Mouse (Mus musculus) kidney, postnatal 36 days (tissue): ENCODE data around the gene Ptgs2.

Source experiments
- DNase-seq, 2 experiments: peaks; one replicate each; pipeline ENCODE4 v3.0.0; 2021 to 2022; ENCODE audit warnings: mixed read lengths in 2 of 2

Gene Ptgs2

DNA sequence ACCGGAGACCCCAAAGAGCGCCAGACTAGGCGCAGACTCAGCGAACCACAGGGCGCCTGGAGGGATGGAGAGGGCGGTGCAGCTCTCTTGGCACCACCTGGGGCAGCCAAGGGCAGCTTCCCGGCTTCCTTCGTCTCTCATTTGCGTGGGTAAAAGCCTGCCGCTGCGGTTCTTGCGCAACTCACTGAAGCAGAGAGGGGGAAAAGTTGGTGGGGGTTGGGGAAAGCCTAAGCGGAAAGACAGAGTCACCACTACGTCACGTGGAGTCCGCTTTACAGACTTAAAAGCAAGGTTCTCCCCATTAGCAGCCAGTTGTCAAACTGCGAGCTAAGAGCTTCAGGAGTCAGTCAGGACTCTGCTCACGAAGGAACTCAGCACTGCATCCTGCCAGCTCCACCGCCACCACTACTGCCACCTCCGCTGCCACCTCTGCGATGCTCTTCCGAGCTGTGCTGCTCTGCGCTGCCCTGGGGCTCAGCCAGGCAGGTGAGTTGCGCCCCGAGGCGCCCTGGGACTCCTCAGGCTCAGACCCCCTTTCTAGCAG lies at the start of gene Ptgs2:
TSS of gene Ptgs2 (plus strand) at position 242 of the 544 bp plus-strand sequence.
- peak; percentile 28 to 29 for DNase-seq

DNA sequence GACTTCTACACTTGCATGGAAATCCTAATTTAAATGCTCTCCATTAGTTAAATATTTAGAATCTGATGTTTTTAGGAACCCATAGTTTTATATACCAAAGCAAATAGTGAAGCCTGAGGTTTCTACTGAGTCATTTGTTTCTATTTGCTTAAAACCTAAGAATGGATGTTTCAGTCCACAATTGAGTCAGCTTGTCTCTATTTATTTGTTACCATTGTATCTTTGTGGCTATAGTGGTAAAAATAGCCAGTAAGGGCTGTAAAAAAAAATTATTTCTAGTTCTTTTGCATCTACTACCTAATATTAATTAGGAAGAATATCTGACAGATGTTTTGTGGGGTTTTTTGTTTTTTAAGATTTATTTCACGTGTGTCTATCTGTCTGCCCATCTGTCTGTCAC lies 49.6 kb upstream of the Ptgs2 start:
- DNase-seq = no peak

DNA sequence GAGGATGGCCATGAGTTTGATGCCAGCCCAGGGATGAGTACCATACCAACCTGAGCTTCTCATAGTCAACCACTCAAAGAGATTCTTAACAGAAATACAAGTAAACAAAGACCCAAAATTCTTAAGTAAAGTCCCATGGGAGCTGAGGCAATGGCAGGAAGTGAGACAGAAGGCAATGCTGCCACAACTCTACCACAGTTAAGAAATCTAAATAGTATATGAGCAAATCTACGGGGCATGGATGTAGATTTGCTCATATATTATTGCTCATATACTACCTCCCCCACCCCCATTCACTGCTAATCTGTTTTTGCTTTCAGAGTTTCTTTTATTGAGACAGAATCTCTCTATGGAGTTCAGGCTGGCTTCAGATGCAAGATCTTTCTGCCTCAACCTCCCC lies 34.1 kb upstream of the Ptgs2 start:
- DNase-seq = no peak

DNA sequence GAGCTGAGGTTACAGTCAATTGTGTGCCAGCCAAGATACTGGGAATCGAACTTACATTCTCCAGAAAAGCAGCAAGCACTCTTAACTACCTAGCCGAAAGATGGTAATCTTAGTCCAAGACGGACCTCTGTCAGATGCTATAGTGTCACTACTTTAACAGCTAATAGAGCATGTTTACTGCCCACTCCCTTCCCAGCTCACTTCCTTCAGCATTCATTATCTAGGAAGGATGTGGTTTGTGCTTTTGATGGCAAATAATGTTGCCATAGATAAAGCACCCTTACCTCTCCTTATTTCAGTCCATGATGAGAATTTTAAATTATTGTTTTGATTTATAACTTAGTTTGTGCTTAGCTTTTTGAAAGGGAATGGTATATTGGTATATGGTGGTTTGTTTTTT lies 27.0 kb upstream of the Ptgs2 start:
- DNase-seq = no peak

DNA sequence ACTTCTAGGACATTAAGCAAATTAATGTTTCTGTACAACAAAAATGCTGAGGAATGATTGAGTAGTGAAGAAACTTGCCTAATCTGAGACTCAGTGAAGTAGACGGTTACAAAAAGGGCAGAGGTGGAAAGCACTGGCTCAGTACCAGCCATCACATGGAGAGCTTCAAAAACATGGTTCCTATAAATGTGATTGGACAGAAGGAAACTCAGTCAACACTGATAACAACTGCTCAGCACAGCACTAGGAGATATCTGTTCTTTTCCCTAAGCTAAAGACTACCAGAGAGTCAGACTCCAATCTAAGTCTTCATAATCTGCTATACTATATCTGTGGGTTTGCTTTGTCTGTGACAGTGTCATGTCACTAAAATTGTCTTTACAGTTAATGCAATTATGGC lies 25.2 kb upstream of the Ptgs2 start:
- DNase-seq = no peak

DNA sequence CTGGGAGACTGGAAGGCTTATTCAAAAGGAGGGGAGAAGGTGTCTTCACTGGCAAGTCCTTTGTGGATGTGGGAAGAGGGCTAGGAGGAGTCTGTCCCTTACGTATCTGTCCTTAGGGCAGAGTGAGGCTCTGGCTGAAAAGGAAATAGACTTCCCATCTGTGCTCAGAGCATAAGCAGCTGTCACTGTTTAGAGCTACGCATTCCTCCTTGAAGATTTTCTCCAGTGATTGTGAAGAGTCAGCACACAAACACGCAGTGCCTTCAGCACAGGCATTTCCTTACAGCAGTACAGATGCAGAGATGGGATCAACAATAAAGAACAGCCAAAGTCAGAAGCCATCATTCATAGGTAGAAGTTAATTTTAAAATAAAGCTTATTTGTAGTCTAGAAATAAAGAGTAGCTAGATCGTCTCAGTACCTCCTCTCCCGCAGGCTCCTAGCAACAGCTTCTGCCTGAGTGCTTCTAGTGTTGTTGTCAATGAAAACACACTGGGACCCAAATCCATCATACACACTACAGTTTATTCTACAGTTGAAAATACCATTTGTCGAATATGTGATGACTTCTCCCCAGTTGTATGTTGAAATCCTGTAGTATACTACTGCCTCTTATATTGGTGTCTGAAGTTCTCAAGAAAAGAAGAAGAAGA lies 10.7 kb upstream of the Ptgs2 start:
- no peak for DNase-seq

DNA sequence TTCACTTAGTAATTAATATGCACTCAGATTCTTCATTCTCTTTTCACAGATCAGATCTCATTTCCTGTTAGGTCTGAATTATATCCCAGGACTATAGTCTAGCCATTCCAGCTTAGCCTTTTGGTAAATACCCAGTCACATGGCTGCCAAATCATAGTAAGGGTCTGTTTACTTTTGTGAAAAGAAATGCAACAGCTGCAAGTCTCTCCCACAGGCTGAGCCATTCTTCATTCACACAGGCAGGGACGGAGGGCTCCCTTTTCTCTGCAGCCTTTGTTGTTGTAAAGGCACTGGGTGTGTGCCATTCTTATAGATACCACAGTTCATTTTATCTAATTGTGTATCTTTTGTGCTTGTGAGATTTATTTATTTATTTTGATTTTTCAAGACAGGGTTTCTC lies 9.6 kb upstream of the Ptgs2 start:
- no peak for DNase-seq

DNA sequence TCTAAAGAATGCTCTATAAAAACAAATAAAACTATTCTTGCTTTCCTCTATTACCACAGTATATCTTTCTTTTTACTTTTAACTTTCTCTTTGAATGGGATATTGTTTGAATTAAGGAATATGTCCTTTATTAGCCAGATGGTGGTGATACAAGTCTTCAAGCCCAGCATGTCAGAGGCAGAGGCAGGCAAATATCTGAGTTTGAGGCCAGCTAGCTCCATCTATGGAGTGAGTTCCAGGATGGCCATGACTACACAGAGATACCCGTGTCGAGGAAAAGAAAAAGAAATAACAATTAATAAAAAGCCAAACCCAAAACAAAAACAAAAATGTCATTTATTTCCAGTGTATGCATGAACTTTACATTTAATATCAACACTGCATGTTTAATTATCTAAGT lies 2.8 kb upstream of the Ptgs2 start:
- DNase-seq = no peak

DNA sequence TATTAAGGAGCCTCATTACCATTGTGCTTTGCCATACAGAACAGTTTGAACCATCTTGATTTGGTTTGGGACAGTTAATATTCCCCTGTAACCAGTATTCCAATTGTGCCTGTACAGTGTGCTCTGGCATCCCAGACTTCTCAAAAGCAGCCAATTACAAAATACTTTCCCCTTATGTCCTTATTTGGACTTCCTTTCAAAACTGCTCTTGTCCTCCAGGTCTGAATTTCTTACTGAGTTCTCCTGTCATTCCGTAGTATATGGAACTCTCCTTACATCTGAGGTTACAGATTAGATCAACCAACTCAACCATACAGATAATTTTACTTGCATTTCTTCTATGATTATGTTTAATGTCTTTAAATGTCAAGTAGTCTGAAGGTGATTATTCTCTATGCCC lies 2.1 kb upstream of the Ptgs2 start:
- DNase-seq = no peak

DNA sequence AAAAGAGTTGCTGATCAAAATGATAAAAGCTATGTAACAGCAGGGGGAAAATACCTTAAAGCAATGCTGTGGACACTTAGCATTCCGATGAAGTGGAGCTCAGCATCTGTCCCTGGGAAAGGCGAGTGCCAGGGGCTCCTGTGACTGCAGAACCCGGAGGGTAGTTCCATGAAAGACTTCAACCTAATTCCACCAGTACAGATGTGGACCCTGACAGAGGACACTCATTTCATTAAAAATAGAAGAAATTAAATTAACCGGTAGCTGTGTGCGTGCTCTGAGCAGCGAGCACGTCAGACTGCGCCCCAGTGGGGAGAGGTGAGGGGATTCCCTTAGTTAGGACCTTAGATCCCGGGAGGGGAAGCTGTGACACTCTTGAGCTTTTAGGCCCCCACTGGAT lies 457 bp upstream of the Ptgs2 start:
- no peak for DNase-seq

DNA sequence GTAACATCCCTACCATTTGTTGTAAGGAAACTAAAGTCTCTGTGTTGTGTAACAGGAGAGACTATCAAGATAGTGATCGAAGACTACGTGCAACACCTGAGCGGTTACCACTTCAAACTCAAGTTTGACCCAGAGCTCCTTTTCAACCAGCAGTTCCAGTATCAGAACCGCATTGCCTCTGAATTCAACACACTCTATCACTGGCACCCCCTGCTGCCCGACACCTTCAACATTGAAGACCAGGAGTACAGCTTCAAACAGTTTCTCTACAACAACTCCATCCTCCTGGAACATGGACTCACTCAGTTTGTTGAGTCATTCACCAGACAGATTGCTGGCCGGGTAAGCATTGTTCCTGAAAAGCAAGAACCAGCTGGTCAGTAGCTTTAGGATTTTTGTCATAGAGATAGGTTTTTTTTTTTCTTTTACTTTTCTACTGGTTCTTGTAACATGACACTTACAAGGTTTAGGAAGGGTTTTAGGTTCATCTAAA lies 4.4 kb downstream of the Ptgs2 start:
- peak in 1 of 2 experiments; percentile 22 for DNase-seq

DNA sequence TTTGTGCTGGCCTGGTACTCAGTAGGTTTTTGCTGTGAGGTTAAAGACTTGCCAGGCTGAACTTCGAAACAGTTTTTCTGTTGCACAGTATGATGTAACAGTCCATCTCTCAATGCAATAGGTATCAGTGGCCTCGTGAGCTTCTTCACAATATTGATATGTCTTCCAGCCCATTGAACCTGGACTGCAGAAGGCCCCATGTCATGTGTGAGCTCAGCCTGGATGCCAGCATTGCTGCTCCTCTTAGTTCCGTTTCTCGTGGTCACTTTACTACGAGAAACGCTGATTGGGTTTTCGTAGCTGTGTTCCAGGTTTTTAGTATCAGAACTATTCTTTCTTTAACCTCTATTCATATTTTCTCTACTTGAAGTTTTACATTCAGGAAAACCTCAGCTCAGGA lies 6.9 kb downstream of the Ptgs2 start:
- no peak for DNase-seq

DNA sequence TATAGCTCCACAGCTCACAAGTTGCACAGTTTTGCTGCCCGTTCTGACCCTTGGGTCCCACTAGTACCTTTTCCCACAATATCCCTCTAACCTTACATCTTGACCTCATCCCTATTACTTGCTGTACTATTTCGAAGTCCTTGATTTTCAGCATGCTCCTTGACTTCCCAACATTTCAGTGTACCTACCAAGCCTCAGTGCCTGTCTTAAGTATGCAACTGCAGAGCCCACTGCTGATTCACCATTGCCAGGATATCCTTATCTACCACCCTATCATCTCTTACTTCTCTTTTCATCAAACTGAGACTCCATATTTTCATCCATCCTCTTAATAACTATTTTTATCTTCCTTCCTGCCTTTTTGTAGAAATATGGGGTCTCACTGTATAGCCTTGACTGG lies 9.8 kb downstream of the Ptgs2 start:
- DNase-seq = no peak

DNA sequence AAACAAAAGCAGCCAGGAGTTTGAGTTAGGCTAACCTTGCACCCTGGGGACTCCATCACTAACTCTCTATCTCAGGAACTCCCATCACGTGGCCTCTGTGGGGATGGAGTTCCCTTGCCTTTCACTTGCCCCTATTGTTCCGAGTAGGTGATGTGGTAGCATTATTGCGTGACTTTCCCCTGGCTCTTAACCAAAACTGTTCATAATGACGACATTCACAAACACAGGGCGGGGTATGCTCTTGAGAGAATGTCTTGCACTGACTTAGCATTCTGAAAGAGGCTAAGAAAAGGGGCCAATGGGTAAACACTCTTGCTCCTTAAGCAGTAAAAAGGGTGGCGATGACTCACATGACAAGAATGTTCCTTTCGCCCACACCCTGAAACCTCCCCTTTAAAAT lies 15.5 kb downstream of the Ptgs2 start:
- no peak for DNase-seq

DNA sequence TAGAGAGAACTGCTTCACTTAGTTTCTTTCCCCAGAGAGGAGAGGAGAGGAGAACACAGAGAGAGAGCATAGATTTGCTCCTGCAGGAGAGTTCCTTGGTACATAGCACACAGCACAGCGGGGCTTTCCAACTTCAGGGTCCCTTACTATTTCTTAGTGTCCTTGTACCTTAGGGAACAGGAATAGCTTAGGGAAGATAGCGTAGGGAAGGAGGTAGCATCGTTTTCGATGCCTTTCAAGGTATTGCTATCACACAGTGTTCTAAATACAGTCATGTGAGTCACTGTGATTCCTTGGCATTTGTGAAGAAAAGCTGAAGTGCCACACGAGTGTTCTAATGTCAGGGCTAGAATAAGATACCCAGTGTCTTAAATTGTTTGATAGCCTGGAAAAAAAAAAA lies 18.5 kb downstream of the Ptgs2 start:
- DNase-seq = no peak

DNA sequence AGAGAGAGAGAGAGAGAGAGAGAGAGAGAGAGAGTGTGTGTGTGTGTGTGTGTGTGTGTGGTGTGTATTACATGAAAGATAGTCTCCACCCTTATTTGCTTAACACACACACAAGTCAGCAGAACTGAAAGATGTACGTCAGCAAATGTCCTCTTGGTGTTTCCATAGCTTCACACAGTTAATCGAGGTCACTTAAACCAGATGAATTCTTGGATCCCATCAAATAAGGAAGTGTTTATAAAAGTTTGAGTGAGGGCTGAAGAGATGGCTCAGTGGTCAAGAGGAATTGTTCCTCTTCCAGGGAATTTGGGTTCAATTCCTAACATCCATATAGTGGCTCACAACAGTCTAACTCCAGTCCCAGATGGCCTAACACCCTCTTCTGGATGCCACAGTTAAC lies 25.7 kb downstream of the Ptgs2 start:
- DNase-seq = no peak

DNA sequence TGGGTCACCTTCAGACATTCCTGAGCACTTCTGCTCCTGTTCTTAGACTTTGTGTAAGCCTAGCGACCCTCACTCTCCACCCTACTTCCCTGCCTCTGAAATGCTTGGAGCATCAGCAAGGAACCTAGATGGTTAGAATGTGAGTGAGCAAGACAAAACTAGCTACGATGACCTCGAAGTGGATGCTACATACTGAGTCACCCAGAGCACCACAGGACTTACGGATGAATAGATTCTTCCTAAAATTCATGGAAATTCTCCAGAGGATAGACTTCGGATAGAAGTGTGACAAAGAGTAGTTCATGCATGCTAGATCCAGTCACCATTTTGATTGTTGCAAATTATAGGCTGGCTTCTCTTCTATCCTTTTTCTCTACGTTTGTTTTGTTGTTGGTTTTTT lies 30.2 kb downstream of the Ptgs2 start:
- no peak for DNase-seq

DNA sequence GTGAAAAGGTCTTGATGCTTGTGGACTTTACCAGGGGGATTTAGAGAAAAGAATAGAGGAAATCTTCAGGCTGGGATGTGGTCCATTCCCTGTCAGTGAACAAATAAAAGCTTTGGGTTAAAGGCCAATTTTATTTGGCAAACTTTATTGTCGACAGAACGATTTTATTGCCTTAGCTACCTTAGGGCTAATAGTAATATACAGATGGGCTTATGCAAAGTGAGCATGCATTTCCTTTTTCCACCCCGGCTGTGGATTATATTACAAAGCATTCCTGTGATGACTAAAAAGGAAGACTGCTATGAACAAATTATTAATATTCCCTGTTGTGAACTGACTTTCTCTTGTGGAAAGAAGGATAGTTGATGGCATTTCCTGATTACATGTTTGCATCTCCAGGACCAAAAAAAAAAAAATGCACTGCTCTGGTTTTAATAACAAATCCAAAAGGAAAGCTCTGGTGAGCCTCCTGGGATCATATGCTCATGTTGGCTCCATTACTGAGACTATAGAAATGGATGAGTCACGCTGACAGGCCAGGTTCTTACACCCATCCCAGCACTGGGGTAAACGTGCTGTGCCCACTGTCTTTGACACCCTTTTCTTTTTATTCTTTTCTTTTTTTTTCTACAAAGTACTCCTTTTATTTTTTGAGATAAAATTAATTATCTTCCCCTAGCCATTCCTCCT lies 30.9 kb downstream of the Ptgs2 start:
- DNase-seq = no peak

DNA sequence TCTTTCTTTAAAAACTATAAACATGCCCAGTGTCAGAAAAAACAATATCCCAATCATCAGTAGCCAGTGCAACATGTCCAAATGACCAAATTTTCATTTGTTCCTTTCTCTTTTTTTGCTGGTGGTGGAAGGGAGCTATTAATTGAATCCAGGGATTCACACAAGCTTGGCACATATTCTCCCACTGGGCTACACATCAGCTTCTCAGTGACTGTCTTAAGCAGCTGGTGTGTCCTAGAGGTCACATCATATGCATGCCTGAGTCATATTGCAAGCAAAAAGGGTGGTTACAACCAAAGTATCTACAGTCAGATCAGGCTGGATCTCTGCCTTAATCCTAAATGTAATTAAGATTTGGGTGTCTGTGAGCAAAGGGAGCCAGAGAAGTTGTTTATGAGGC lies 35.5 kb downstream of the Ptgs2 start:
- DNase-seq = no peak

DNA sequence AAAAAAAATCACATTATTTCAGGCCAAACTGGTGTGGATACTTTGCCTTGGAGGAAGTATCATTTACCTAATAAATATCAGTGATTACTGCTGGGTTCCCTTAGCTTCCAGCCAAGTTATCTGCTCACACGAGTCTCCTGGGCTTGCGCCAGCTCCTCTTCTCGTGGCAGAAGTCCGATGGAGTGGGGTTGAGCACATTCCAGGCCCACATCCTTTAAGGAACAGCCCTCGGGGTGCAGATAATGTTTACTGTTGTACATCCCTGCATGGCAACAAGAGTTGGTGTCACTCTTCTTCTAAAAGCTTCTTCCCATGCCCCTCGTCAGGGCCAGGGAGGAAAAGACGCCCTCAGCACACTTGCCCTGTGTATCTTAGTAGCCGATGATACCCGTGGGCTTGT lies 39.9 kb downstream of the Ptgs2 start:
- DNase-seq = no peak

DNA sequence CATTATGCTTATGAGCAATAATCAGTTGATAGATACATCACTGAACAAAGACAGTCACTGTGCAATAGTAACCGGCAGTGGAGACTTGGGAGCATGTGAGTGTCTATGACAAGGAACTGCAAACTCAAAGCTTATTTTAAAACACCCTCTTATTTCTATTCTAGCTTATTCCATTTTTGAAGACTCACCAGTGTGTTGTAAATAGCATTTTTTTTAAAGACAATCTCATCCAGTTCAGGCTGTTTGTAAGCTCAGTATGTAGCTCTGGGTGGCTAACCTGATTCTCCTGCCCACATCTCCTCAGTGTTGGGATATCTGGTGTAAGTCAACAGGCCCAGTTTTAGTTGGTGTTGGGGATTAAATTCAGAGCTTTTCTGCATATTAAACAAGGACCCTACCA lies 42.1 kb downstream of the Ptgs2 start:
- DNase-seq = no peak

DNA sequence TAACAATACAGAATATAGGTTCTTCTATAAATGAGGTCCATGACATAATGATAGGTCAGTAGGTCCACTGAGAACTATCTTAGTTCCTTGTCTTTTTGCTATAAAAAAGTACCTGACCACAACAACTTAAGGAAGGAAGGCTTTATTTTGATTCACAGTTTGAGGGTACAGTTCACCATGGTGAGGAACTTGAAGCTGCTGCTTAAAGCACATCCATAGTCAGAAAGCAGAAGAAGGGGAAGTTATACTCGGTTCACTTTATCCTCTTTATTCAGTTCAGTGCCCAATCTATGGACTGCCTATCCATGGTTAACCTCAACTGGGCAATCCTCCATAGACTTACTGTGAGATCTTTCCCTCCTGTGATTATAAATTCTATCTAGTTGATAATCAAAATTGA lies 43.7 kb downstream of the Ptgs2 start:
- no peak for DNase-seq

DNA sequence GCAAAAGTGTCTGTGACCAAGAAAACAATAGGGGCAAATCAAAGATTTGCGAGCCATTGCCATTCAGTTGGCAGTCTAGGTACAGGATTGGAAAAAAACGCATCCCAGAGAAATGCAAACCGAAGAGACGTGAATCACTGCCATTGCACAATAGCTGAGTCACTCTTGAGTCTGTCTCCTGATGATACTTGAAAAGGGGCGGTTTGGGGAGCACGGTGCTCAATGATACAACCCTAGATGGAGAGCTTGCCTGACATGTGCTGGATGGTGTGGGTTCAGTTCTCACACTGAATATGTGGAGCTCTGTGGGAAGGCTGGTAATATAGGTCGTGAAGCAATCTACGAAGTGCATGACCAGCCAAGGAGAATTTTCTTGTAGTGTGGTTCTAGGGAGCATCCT lies 45.2 kb downstream of the Ptgs2 start:
- DNase-seq = no peak

DNA sequence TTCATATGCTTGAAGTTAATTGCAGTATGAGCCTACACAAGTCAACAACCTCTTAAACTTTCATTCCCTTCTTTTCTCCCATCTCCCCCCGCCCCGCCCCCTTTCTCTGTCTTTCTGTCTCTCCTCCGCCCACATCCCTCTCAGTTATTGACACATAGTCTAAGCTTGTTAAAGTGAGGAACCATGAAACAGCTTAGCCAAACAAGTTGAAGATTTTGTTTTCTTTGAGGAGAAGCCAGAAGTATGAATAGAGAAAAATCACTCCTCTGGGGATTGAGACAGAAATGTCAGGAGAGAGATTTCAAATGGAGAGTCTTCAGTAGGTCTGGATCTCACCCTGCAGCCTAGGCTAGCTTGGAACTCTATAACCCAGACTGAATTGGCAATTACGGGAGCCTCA lies 47.4 kb downstream of the Ptgs2 start:
- DNase-seq = no peak

DNA sequence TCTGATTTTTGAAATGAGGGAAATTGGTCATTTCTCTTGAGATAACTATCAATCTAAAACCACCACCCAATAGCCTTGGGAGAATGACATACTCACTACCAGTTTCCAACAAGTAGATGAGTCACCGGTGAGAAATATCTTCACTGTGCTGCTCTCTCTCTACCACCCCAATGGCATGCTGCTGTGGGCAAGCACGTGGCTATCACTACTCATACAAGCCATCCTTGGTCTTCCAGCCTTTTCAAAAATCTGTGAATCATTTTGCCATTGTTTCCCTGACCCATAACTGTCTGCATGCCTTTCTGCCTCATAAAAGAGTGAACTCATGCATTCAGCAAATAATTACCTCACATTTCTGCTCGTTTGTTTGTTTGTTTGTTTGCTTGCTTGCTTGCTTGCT lies 51.6 kb downstream of the Ptgs2 start:
- no peak for DNase-seq
